Mouse (Mus musculus) ES-E14 (cell line): ENCODE data around the gene Bag6. TPM values are rescaled to one million over a fixed set of nuclear protein-coding genes. Genes with fewer than 3 reads are reported as not detected.

Experiments used
- DNase-seq: peaks from one replicate; pipeline ENCODE4 v3.0.0-alpha.2; 2013; ENCODE audit warnings: low read depth, low spot score
- H3K27ac ChIP-seq: 2 replicates; pipeline ENCODE4 v1.5.1; 2012; ENCODE audit warnings: low read depth, mild to moderate bottlenecking, low read length, moderate library complexity, mixed read lengths; ENCODE audit not compliant: poor library complexity, insufficient read depth, severe bottlenecking
- H3K36me3 ChIP-seq: 2 replicates; pipeline ENCODE4 v1.6.1; 2012; ENCODE audit warnings: mild to moderate bottlenecking, low read length, moderate library complexity, mixed read lengths; ENCODE audit not compliant: control insufficient read depth, poor library complexity, insufficient read depth, severe bottlenecking
- H3K4me1 ChIP-seq, 2 experiments: fragments of 150-350 bp in 1 of 2; sonication (generic) in 1 of 2; 2 replicates each; pipeline ENCODE4 v1.6.1; 2012; ENCODE audit warnings: low read length in 2 of 2, mild to moderate bottlenecking in 1 of 2, mixed read lengths in 1 of 2; ENCODE audit not compliant: control insufficient read depth in 2 of 2, insufficient read depth in 2 of 2, poor library complexity in 1 of 2
- H3K4me3 ChIP-seq, 2 experiments: fragments of 150-350 bp in 1 of 2; sonication (generic) in 1 of 2; 2 replicates each; pipeline ENCODE4 v1.5.1; 2012; ENCODE audit warnings: low read length in 2 of 2, low read depth in 1 of 2, mild to moderate bottlenecking in 1 of 2, mixed read lengths in 1 of 2; ENCODE audit not compliant: insufficient read depth in 1 of 2, poor library complexity in 1 of 2, severe bottlenecking in 1 of 2
- H3K9ac ChIP-seq: 2 replicates; pipeline ENCODE4 v1.6.1; 2012; ENCODE audit warnings: low read depth, mild to moderate bottlenecking, low read length, mixed read lengths; ENCODE audit not compliant: poor library complexity, insufficient read depth, severe bottlenecking
- H3K9me3 ChIP-seq: fragments of 150-350 bp; sonication (generic); 2 replicates; pipeline ENCODE4 v1.6.1; 2012; ENCODE audit warnings: low read depth, mild to moderate bottlenecking, low read length; ENCODE audit not compliant: control insufficient read depth, insufficient read depth
- CHD2 ChIP-seq: IDR thresholded peaks from 2 replicates; pipeline ENCODE4 v1.6.1; 2014; ENCODE audit warnings: mild to moderate bottlenecking, low read depth, low read length, inconsistent platforms
- HCFC1 ChIP-seq: IDR thresholded peaks from 2 replicates; pipeline ENCODE4 v1.6.1; 2012; ENCODE audit warnings: low read length, inconsistent platforms, borderline replicate concordance; ENCODE audit not compliant: insufficient read depth
- MAFK ChIP-seq: IDR thresholded peaks from 2 replicates; pipeline ENCODE4 v1.6.1; 2014; ENCODE audit warnings: mild to moderate bottlenecking, low read depth, low read length, inconsistent platforms; ENCODE audit not compliant: insufficient read depth
- ZC3H11A ChIP-seq: IDR thresholded peaks from 2 replicates; pipeline ENCODE4 v1.6.1; 2012; ENCODE audit warnings: low read depth, mild to moderate bottlenecking, inconsistent platforms, low read length, borderline replicate concordance
- ZNF384 ChIP-seq: IDR thresholded peaks from 2 replicates; pipeline ENCODE4 v1.6.1; 2012; ENCODE audit warnings: low read depth, low read length, inconsistent platforms
- in situ Hi-C, 2 experiments: fragments of 600-800 bp; cut with MboI; formaldehyde crosslinking; loops; one replicate each; pipeline ENCODE4 v1.15.1; 2025; ENCODE audit warnings: low sequenced_read_pairs in 2 of 2, inconsistent platforms in 1 of 2; ENCODE audit not compliant: unreplicated experiment in 2 of 2
- total RNA-seq: library from RNA; depleted of rRNA; stranded (reverse); fragments of 300-350 nt; gene quantifications from 2 replicates; pipeline ENCODE4 v1.2.3, GENCODE M21; 2012

The Bag6 gene
- total RNA-seq, 1 experiment = 208 TPM

- H3K9ac ChIP-seq = no peak overlapping the region
- no peak for DNase-seq
- TF ChIP-seq ZNF384 (no peak), MAFK (no peak), CHD2 (no peak), ZC3H11A (no peak), HCFC1 (no peak)
- H3K27ac ChIP-seq = no peak overlapping the region
- in situ Hi-C loops = loop anchor here in 1 of 2 experiments (25.0 kb wide), 1 partner anchor 94 kb away; the partner anchor contains the start of genes Vars and Vwa7
- H3K4me1 ChIP-seq = peaks cover 0 to 3% of the 10 kb centered on the region in 2 experiments; a peak in 1 of 4 replicates
- H3K4me3 ChIP-seq = no peak overlapping the region
- H3K9me3 ChIP-seq = no peaks in the 10 kb centered on the region
- H3K36me3 ChIP-seq = peaks cover 7% of the 10 kb centered on the region; the same call in 1 of the 2 replicates
Observed at GRCm38 (mm10) chr17:35106522-35106921, 28.5 kb upstream of the Bag6 start.

- Histone ChIP-seq H3K9me3 (no peaks in the 10 kb centered on the region), H3K4me3 (no peak within 1 kb of the TSS), H3K36me3 (no peaks in the 10 kb centered on the region), H3K4me1 (peaks cover 0 to 3% of the 10 kb centered on the region in 2 experiments; a peak in 1 of 4 replicates), H3K27ac (no peak within 1 kb of the TSS), H3K9ac (no peak within 1 kb of the TSS)
- TF ChIP-seq ZNF384 = no peak
- no peak for TF ChIP-seq CHD2
- TF ChIP-seq ZC3H11A = no peak
- no peak for TF ChIP-seq MAFK
- no peak for TF ChIP-seq HCFC1
- in situ Hi-C loops = loop anchor here in 1 of 2 experiments (25.0 kb wide), 1 partner anchor 96 kb away; the partner anchor contains the start of genes Vars and Vwa7
- no peak for DNase-seq
Observed at GRCm38 (mm10) chr17:35108097-35108496, 26.9 kb upstream of the Bag6 start, which contains the start of gene Ly6g5c. Gene Ly6g5c, plus strand, starts transcription at chr17:35108279.

- Histone ChIP-seq H3K4me3 (no peak overlapping the region), H3K4me1 (no peaks in the 10 kb centered on the region; a peak in 1 of 4 replicates), H3K36me3 (peaks cover 14% of the 10 kb centered on the region), H3K27ac (no peak overlapping the region), H3K9ac (no peak overlapping the region), H3K9me3 (no peaks in the 10 kb centered on the region)
- in situ Hi-C loops = loop anchor here in 1 of 2 experiments (25.0 kb wide), 1 partner anchor 99 kb away; the partner anchor contains the start of genes Vars and Vwa7
- DNase-seq = no peak
- no peak for TF ChIP-seq HCFC1
- TF ChIP-seq ZNF384 = no peak
Observed at GRCm38 (mm10) chr17:35111774-35112173, 23.2 kb upstream of the Bag6 start.

- in situ Hi-C loops = loop anchor here in 1 of 2 experiments (25.0 kb wide), 1 partner anchor 103 kb away; the partner anchor contains the start of genes Vars and Vwa7
- TF ChIP-seq ZNF384 (no peak), MAFK (no peak), ZC3H11A (no peak), CHD2 (no peak), HCFC1 (no peak)
- Histone ChIP-seq H3K9me3 (no peaks in the 10 kb centered on the region), H3K4me1 (peaks cover 0 to 3% of the 10 kb centered on the region in 2 experiments; a peak in 2 of 4 replicates), H3K4me3 (no peak within 1 kb of the TSS), H3K27ac (no peak within 1 kb of the TSS), H3K9ac (no peak within 1 kb of the TSS), H3K36me3 (peaks cover 32% of the 10 kb centered on the region)
- no peak for DNase-seq
Observed at GRCm38 (mm10) chr17:35115046-35116019, 19.6 kb upstream of the Bag6 start, which contains the start of gene Ly6g5b. Gene Ly6g5b, minus strand, starts transcription at chr17:35115428.
